Mouse (Mus musculus): Measurements from ENCODE around the gene Dnal4.

The Dnal4 gene

GRCm38 (mm10) chr15:79800701-79801100 is 23.1 kb upstream of the Dnal4 start:
- no peak for DNase-seq (ENCODE audit: low spot score in 2 of 2)

GRCm38 (mm10) chr15:79798591-79798990 is 20.9 kb upstream of the Dnal4 start:
- DNase-seq (ENCODE audit: low spot score in 2 of 2), result peak in 1 of 2 experiments; percentile 76

GRCm38 (mm10) chr15:79797680-79798079 is 20.0 kb upstream of the Dnal4 start:
- DNase-seq (ENCODE audit: low spot score in 2 of 2), result peak in 1 of 2 experiments; percentile 40

GRCm38 (mm10) chr15:79797096-79797495 is 19.4 kb upstream of the Dnal4 start:
- no peak for DNase-seq (ENCODE audit: low spot score in 2 of 2)

GRCm38 (mm10) chr15:79796256-79796655 is 18.6 kb upstream of the Dnal4 start:
- DNase-seq (ENCODE audit: low spot score in 2 of 2), result peak in 1 of 2 experiments; percentile 77

GRCm38 (mm10) chr15:79794173-79794572 is 16.5 kb upstream of the Dnal4 start:
- no peak for DNase-seq (ENCODE audit: low spot score in 2 of 2)

GRCm38 (mm10) chr15:79793076-79793475 is 15.4 kb upstream of the Dnal4 start:
- DNase-seq (ENCODE audit: low spot score in 2 of 2), result no peak

- DNase-seq (ENCODE audit: low spot score in 2 of 2), result no peak
Measured at GRCm38 (mm10) chr15:79792455-79792854, 14.8 kb upstream of the Dnal4 start.

GRCm38 (mm10) chr15:79791502-79791901 is 13.9 kb upstream of the Dnal4 start:
- DNase-seq (ENCODE audit: low spot score in 2 of 2), result no peak

GRCm38 (mm10) chr15:79790905-79791304 is 13.3 kb upstream of the Dnal4 start:
- DNase-seq (ENCODE audit: low spot score in 2 of 2), result no peak

GRCm38 (mm10) chr15:79790111-79790510 is 12.5 kb upstream of the Dnal4 start:
- no peak for DNase-seq (ENCODE audit: low spot score in 2 of 2)

- DNase-seq (ENCODE audit: low spot score in 2 of 2), result no peak
Measured at GRCm38 (mm10) chr15:79787815-79788214, 10.2 kb upstream of the Dnal4 start.

- DNase-seq (ENCODE audit: low spot score in 2 of 2), result no peak
Measured at GRCm38 (mm10) chr15:79785056-79785455, 7.4 kb upstream of the Dnal4 start.

- DNase-seq (ENCODE audit: low spot score in 2 of 2), result no peak
Measured at GRCm38 (mm10) chr15:79775662-79776061, 2.0 kb downstream of the Dnal4 start.

- peak; percentile 91 to 98 for DNase-seq (ENCODE audit: low spot score in 2 of 2)
Measured at GRCm38 (mm10) chr15:79774117-79775027, 3.3 kb downstream of the Dnal4 start.

GRCm38 (mm10) chr15:79770629-79771240 is 6.9 kb downstream of the Dnal4 start:
- peak in 1 of 2 experiments; percentile 70 for DNase-seq (ENCODE audit: low spot score in 2 of 2)

GRCm38 (mm10) chr15:79768302-79768701 is 9.3 kb downstream of the Dnal4 start:
- no peak for DNase-seq (ENCODE audit: low spot score in 2 of 2)

- DNase-seq (ENCODE audit: low spot score in 2 of 2), result no peak
Measured at GRCm38 (mm10) chr15:79767327-79767961, 10.2 kb downstream of the Dnal4 start.

GRCm38 (mm10) chr15:79766586-79767071 is 11.0 kb downstream of the Dnal4 start:
- no peak for DNase-seq (ENCODE audit: low spot score in 2 of 2)

- no peak for DNase-seq (ENCODE audit: low spot score in 2 of 2)
Measured at GRCm38 (mm10) chr15:79766168-79766567, 11.5 kb downstream of the Dnal4 start.

GRCm38 (mm10) chr15:79765361-79765760 is 12.3 kb downstream of the Dnal4 start:
- DNase-seq (ENCODE audit: low spot score in 2 of 2), result no peak

- peak; percentile 75 to 82 for DNase-seq (ENCODE audit: low spot score in 2 of 2)
Measured at GRCm38 (mm10) chr15:79764539-79765267, 12.9 kb downstream of the Dnal4 start.
